Mouse (Mus musculus) activated CD4-positive, CD25-positive, alpha-beta regulatory T cell, adult 9 weeks (primary cell): ENCODE measurements around the gene 4930447F04Rik. TPM values are rescaled to one million over a fixed set of nuclear protein-coding genes. Genes with fewer than 3 reads are reported as not detected.

Source experiments
- polyA plus RNA-seq: library from polyadenylated mRNA; unstranded; fragments of 100-300 nt; shearing (Covaris generic); gene quantifications from one replicate; pipeline ENCODE4 v1.2.1, GENCODE M21; 2017

The 4930447F04Rik gene
- not detected for polyA plus RNA-seq

DNA sequence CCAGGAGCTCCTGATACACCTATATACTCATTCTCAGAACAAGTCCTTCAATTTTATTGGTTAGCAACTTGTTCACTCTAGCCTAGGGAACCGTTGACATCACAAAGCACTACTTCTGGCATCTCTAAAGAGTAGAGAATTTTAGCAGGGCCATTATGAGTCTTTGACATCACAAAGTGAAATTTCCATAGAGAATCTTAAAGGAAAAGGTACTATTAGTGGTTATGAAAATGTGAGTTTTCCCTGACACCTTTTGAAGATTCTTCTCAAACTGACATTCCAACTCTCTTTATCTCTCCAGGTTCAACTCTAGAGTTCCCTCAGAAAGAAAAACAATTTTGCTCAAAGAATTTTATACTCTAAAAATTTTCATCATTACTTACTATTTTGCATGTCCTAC, at the start of gene 4930447F04Rik:
Gene 4930447F04Rik, minus strand, starts transcription at position 101 of the 400 bp plus-strand sequence.

